Mouse (Mus musculus) myocyte (in vitro differentiated cells): ENCODE measurements around the gene Il2rb.

Experiments
- MYOG ChIP-seq, 3 experiments: IDR thresholded peaks; one replicate each; pipeline ENCODE4 v1.6.1; 2011; ENCODE audit warnings: control low read depth in 2 of 3, low read depth in 2 of 3, mild to moderate bottlenecking in 2 of 3; ENCODE audit not compliant: insufficient read length in 2 of 3, control insufficient read depth in 1 of 3, insufficient read depth in 1 of 3
- POLR2A ChIP-seq: IDR thresholded peaks from one replicate; pipeline ENCODE4 v1.6.1; 2011; ENCODE audit warnings: low read depth, mild to moderate bottlenecking, control low read depth, moderate library complexity; ENCODE audit not compliant: insufficient read length

- no peak for TF ChIP-seq MYOG (IDR thresholded peaks at IDR 0.05; ENCODE audit: control insufficient read depth in 1 of 3, insufficient read depth in 1 of 3, insufficient read length in 2 of 3, low read depth in 2 of 3)
- TF ChIP-seq POLR2A = no peak
These were observed 47.8 kb upstream of the Il2rb start for GRCm38 (mm10) chr15:78542767-78543303.
